Mouse (Mus musculus) limb, embryonic 10.5 days (tissue): ENCODE results near the gene Hes7. TPM values are rescaled to one million over a fixed set of nuclear protein-coding genes. Genes with fewer than 3 reads are reported as not detected.
A peak's percentile ranks its signal among the peaks of the same experiment; 100 is the strongest.

ENCODE experiments used
- DNase-seq: peaks from one replicate; pipeline ENCODE4 v3.0.0-alpha.2; 2017; ENCODE audit warnings: low spot score
- H3K27ac ChIP-seq: fragments of 300-500 bp; sonication (generic); 2 replicates; pipeline ENCODE4 v1.5.1; 2016; ENCODE audit warnings: mild to moderate bottlenecking
- H3K27me3 ChIP-seq: fragments of 300-500 bp; sonication (generic); 2 replicates; pipeline ENCODE4 v1.6.1; 2016; ENCODE audit warnings: low read depth, mild to moderate bottlenecking; ENCODE audit not compliant: poor library complexity, severe bottlenecking
- H3K36me3 ChIP-seq: fragments of 300-500 bp; sonication (generic); 2 replicates; pipeline ENCODE4 v1.6.1; 2016; ENCODE audit warnings: mild to moderate bottlenecking, moderate library complexity
- H3K4me1 ChIP-seq: fragments of 300-500 bp; sonication (generic); 2 replicates; pipeline ENCODE4 v1.6.1; 2016
- H3K4me3 ChIP-seq: fragments of 300-500 bp; sonication (generic); 2 replicates; pipeline ENCODE4 v1.5.1; 2016; ENCODE audit warnings: mild to moderate bottlenecking, moderate library complexity
- H3K9me3 ChIP-seq: fragments of 300-500 bp; sonication (generic); replicated peaks from 2 replicates; pipeline ENCODE4 v1.6.1; 2016; ENCODE audit warnings: mild to moderate bottlenecking
- WGBS: fragments of 180-500 bp; shearing (Covaris S2); methylation state at CpG from one replicate; pipeline ENCODE4 v1.1.7; 2016; 5-methylcytosine and 5-hydroxymethylcytosine counted together
- polyA plus RNA-seq: library from polyadenylated mRNA; unstranded; fragments of >200 nt; fragmentation: Nextera tagmentation; extraction: Ambion mirVana; gene quantifications from 2 replicates; pipeline ENCODE4 v1.2.1, GENCODE M21; 2016

The Hes7 gene
- polyA plus RNA-seq, 1 experiment from 2014 or later = 0.90 TPM

DNA sequence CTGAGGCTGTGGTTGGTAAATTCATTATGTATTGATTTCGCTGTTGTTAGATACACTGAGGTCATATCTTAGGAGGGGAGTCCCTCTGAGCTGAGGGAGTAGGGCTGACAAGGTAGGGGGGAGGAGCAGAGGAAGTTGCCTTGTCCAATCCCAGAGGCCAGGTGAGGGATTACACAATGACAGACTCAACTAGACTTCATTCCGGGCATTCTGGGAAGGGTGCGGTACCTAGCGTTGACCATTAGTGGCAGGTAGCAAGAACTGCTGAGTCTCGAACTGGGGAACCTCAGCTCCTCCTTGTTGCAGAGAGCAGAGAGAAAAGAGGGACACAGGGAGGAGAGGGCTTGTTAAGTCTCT lies 13.3 kb downstream of the Hes7 start:
- DNase-seq = no peak
- 17% methylated on average over 5 of the region's 5 CpGs for WGBS

DNA sequence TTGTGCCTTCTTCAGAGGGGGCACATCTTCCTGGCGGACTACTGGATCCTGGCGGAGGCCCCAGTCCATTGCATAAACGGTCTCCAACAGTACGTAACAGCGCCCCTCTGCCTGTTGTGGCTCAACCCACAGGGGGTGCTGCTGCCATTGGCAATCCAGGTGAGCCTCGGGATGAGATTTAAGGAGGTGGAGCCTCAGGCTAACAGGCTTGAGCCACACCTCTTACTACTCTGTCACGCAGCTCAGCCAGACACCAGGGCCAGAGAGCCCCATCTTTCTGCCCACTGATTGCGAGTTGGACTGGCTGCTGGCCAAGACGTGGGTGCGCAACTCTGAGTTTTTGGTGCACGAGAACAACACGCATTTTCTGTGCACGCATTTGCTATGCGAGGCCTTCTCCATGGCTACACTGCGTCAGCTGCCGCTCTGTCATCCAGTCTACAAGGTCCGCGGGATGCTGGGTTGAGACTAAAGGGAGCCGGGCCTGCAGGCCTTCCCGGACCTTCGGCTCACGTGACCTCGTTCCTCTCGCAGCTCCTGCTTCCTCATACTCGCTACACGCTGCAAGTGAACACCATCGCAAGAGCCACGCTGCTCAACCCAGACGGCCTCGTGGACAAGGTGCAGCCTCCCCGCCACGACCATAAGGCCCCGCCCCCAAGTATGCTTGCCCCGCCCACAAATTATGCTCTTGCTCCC lies 13.9 kb downstream of the Hes7 start:
- 2% methylated on average over 34 of the region's 34 CpGs for WGBS
- peak; percentile 73 for DNase-seq
- Histone ChIP-seq H3K27me3 (peaks cover 24% of the 10 kb centered on the region), H3K36me3 (no peaks in the 10 kb centered on the region), H3K4me1 (peaks cover 14% of the 10 kb centered on the region), H3K4me3 (peak overlapping the region; percentile 59), H3K27ac (peak overlapping the region; percentile 57), H3K9me3 (no peaks in the 10 kb centered on the region)

More for the DNA sequence above, 13.3 kb downstream of the Hes7 start:
- H3K27ac ChIP-seq = 0 out of 2 replicates have a peak overlapping the region, but pooled peaks have one; percentile 57
- peaks cover 24% of the 10 kb centered on the region for H3K27me3 ChIP-seq
- H3K36me3 ChIP-seq = no peaks in the 10 kb centered on the region
- no peaks in the 10 kb centered on the region for H3K9me3 ChIP-seq
- peak overlapping the region; percentile 59 for H3K4me3 ChIP-seq
- peaks cover 14% of the 10 kb centered on the region for H3K4me1 ChIP-seq

DNA sequence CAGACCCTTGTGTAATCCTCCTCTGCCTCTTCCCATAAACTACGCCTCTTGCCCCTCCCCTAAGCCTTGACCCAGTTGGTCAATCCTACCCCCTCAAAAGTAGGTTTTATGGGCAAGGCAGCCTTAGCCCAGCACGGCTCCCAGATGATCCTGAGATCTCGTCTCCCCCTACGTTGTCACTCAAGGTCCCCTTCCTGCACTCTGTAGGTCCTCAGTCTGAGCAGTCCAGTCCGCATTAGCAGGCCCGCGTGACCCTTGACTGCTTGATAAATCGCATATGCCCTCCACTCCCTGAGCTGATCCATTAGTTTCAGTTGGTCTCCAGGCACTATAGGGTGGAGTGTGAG lies 14.4 kb downstream of the Hes7 start:
- DNase-seq = no peak
- H3K4me1 ChIP-seq = peaks cover 14% of the 10 kb centered on the region
- H3K36me3 ChIP-seq = no peaks in the 10 kb centered on the region
- peaks cover 20% of the 10 kb centered on the region for H3K27me3 ChIP-seq
- H3K4me3 ChIP-seq = peak overlapping the region; percentile 59
- 28% methylated on average over 8 of the region's 8 CpGs for WGBS
- no peaks in the 10 kb centered on the region for H3K9me3 ChIP-seq
- peak overlapping the region; percentile 57 for H3K27ac ChIP-seq

DNA sequence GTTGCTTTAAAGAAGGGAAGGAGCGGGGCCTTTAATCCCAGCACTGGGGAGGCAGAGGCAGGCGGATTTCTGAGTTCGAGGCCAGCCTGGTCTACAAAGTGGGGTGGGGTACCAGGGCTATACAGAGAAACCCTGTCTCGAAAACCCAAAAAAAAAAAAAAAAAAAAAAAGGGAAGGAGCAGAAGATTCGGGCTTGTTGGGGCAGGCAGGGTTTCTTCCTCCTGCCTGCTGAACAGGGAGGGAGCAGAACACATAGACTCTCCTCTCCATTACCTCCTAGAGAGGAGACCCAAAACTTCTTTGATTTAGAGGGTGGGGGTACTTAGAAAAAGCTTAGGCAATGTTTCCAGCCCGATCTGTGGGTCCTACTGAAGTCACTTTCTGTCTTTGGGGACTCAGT lies 15.2 kb downstream of the Hes7 start:
- peaks cover 14% of the 10 kb centered on the region for H3K4me1 ChIP-seq
- H3K27ac ChIP-seq = no peak overlapping the region
- no peak overlapping the region for H3K4me3 ChIP-seq
- H3K9me3 ChIP-seq = no peaks in the 10 kb centered on the region
- DNase-seq = no peak
- 92% methylated on average over 6 of the region's 6 CpGs for WGBS
- H3K27me3 ChIP-seq = peaks cover 20% of the 10 kb centered on the region
- H3K36me3 ChIP-seq = no peaks in the 10 kb centered on the region

DNA sequence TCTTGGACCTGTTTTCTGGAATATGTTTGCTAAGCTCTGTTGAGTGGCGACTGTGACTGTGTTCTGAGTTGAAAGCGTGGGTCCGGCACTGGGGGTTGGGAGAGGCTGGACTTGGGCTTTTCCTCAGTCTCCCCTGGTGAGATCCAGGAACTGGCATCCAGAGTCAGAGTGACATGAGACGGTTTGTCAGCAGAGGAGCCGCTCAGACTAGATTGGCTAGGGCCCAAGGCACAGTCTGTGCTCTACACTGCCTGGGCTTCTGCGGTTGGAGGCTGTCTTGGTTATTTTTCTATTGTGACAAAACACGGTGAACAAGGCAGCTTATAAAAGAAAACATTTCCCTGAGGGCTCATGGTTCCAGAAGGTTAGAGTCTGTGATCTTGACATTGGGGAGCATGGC lies 27.3 kb downstream of the Hes7 start:
- no peak overlapping the region for H3K4me3 ChIP-seq
- H3K9me3 ChIP-seq = no peaks in the 10 kb centered on the region
- peaks cover 14% of the 10 kb centered on the region for H3K4me1 ChIP-seq
- no peaks in the 10 kb centered on the region for H3K36me3 ChIP-seq
- H3K27ac ChIP-seq = no peak overlapping the region
- H3K27me3 ChIP-seq = peaks cover 22% of the 10 kb centered on the region; the same call in 1 of the 2 replicates
- 85% methylated on average over 7 of the region's 7 CpGs for WGBS
- no peak for DNase-seq

DNA sequence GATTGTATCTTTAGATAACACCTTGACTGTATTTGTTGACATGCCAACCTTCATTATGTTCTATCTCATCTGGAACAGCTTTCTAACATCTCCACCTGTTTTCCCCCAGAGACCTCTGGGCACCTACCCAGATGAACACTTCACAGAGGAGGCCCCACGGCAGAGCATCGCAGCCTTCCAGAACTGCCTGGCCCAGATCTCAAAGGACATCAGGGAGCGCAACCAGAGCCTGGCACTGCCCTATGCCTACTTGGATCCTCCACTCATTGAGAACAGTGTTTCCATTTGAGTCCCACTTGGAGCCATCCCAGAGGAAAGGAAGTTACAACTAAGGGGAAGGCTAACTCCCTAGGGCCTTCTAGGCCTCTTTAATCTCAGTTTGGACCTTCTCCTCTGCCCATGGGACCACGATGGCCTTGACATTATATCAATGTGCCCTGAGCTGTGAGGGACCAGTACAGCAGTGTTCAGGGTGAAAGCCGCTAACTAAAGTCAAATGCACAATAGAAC lies 28.3 kb downstream of the Hes7 start:
- Histone ChIP-seq H3K27me3 (peaks cover 24% of the 10 kb centered on the region; the same call in 1 of the 2 replicates), H3K4me3 (no peak overlapping the region), H3K4me1 (peaks cover 15% of the 10 kb centered on the region), H3K27ac (no peak overlapping the region), H3K36me3 (no peaks in the 10 kb centered on the region), H3K9me3 (no peaks in the 10 kb centered on the region)
- WGBS = 92% methylated on average over 5 of the region's 5 CpGs
- DNase-seq = no peak

DNA sequence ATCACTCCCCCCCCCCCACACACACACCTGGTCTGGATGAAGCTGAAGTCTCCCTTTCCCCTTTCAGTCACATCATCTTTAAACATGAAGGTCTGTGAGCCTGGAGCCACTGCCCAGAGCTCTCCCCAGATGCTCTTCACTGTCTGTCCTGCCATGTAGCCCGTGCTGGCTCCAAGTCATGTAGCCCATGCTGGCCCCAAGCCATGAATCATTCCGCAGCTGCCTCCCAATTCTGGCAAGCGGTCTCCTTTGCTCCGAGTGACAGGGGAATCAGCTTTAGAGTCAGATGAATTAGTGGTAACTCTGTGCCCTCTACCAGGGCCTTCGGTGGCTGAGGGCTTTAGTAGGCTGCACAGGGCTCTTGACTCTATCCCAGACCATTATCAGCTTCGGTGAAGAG lies 29.5 kb downstream of the Hes7 start:
- no peak for DNase-seq
- H3K27me3 ChIP-seq = peaks cover 34% of the 10 kb centered on the region; the same call in 1 of the 2 replicates
- no peaks in the 10 kb centered on the region for H3K36me3 ChIP-seq
- H3K9me3 ChIP-seq = no peaks in the 10 kb centered on the region
- no peak overlapping the region for H3K4me3 ChIP-seq
- no peak overlapping the region for H3K27ac ChIP-seq
- WGBS = 87% methylated on average over 6 of the region's 6 CpGs
- H3K4me1 ChIP-seq = peaks cover 15% of the 10 kb centered on the region

DNA sequence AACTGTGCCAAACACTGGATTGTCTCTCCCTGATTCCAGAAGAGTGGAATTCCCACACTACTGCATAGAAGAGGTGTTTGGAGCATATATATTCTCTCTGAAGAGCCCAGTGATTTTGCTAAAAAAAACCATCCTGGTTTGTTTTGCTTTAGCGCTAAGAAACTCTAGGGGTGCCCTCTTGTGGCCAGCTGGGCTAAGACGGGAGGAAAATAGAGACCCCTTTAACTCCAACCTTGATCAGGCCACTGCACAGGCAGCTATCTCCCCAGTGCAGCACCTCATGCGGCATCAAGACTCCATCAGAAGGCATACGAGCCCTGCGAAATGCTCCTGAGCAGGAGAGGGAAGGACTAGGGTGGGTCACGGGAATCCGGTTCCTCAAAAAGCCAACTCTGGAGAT lies 30.2 kb downstream of the Hes7 start:
- Histone ChIP-seq H3K27ac (peak overlapping the region; percentile 27; the same call in 1 of the 2 replicates), H3K9me3 (no peaks in the 10 kb centered on the region), H3K4me1 (peaks cover 15% of the 10 kb centered on the region), H3K27me3 (peaks cover 41% of the 10 kb centered on the region; the same call in 1 of the 2 replicates), H3K4me3 (peak overlapping the region; percentile 43), H3K36me3 (no peaks in the 10 kb centered on the region)
- WGBS = 5% methylated on average over 7 of the region's 7 CpGs
- peak; percentile 71 for DNase-seq

DNA sequence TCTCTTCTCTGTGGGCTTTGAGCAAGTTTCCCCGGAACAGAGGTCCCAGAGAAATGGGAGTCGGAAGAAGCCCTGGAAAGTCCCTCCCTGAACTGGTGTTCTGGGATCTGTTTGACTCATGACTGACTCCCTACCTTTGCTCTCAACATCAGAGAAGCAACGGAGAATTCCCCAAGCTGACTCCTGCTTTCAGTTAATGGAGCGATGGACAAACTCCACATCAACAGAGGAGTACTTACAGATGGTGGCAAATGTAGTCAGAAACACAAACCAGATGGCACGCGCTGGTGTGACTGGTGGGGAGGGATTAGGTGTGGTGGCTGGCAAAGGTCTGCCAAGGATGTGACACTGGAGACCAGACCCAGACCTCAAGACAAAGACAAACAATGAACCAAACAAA lies 30.8 kb downstream of the Hes7 start:
- peak; percentile 49 for DNase-seq
- Histone ChIP-seq H3K27me3 (peaks cover 47% of the 10 kb centered on the region), H3K9me3 (no peaks in the 10 kb centered on the region), H3K4me3 (peak overlapping the region; percentile 43), H3K27ac (peak overlapping the region; percentile 27; the same call in 1 of the 2 replicates), H3K36me3 (no peaks in the 10 kb centered on the region), H3K4me1 (peaks cover 15% of the 10 kb centered on the region)
- WGBS = 40% methylated on average over 6 of the region's 6 CpGs

DNA sequence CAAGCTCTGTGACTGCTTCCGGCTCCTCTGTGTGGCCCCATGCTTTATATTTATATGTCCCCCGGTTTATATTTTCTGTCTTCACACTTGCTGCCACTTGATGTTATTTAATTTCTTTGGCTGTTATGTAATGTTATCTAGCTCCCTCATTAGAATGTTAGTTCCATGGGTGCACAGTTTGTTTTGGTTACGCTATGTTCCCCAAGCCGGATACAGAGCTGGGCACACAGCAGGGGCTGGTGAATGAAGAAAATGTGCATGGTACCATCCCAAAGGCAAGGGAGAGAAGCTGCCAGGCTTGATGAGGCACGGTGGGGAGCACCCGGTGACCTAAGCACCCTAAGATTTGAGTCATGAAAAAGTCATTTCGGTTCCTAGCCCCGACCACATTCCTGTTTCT lies 33.6 kb downstream of the Hes7 start:
- Histone ChIP-seq H3K9me3 (no peaks in the 10 kb centered on the region), H3K4me1 (peaks cover 19% of the 10 kb centered on the region), H3K4me3 (no peak overlapping the region), H3K27ac (no peak overlapping the region), H3K36me3 (no peaks in the 10 kb centered on the region), H3K27me3 (peaks cover 71% of the 10 kb centered on the region)
- WGBS = 87% methylated on average over 8 of the region's 8 CpGs
- no peak for DNase-seq

DNA sequence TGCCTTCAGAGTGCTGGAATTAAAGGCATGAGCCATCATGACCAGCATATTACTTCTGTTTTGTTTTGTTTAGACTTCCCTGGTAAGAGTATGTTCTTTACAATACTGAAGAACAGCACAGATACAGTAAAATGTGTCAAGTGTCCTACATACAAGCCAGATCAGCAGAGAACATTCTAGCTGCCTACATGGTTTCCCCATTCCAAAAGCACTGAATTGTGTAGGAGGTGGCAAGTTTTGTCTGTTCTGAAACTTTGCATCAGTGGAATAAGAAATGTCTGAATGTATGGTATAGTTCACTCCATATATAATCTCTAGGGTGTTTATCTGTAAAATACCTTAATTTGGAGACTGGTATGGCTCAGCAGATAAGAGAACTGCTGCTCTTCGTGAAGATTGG lies 35.1 kb downstream of the Hes7 start:
- WGBS = 68% methylated on average over 1 of the region's 1 CpGs
- no peak for DNase-seq
- Histone ChIP-seq H3K4me3 (no peak overlapping the region), H3K4me1 (peaks cover 19% of the 10 kb centered on the region), H3K27ac (no peak overlapping the region), H3K36me3 (no peaks in the 10 kb centered on the region), H3K27me3 (peaks cover 76% of the 10 kb centered on the region), H3K9me3 (no peaks in the 10 kb centered on the region)

DNA sequence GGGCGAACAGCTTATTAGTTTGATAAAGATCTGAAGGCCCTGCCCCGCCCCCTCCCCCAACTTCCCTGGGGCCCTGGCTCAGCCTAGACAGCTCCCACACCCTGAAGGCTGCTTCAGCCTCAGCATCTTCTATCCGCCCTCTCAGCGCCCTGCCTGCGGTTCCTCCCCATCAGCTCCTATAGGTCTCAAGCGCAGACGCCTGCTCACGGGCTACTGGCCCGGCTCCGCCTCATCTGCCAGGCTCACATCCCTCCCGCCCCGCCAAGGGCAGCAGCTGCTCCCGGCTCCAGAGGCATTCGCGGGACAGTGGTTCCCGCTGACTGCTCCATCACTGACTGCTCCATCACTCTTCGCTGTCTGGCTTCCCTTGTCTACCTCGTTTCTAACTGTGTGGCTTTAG lies 36.6 kb downstream of the Hes7 start, which contains the start of gene Alox12b:
TSS of gene Alox12b (plus strand) at position 190 of the 400 bp plus-strand sequence.
- DNase-seq = peak; percentile 57
- Histone ChIP-seq H3K36me3 (no peaks in the 10 kb centered on the region), H3K27me3 (peaks cover 76% of the 10 kb centered on the region), H3K27ac (no peak within 1 kb of the TSS), H3K4me1 (peaks cover 11% of the 10 kb centered on the region), H3K9me3 (no peaks in the 10 kb centered on the region), H3K4me3 (peak within 1 kb of the TSS; percentile 39)
- 2% methylated on average over 18 of the region's 18 CpGs for WGBS

DNA sequence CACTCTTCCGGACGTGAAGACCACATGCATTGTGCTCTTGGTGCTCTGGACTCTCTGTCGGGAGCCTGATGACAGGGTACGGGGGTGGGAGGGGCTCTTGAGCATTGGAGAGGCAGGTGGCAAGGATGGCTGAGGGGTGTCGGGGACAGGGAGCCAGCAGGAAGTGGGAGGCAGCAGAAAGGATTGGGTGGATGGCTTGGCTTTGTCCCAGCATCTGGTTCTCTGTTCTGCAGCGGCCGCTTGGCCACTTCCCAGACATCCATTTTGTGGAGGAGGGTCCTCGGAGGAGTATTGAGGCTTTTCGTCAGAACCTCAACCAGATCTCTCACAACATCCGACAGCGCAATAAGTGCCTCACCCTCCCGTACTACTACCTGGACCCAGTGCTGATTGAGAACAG lies 49.1 kb downstream of the Hes7 start:
- Histone ChIP-seq H3K4me1 (no peaks in the 10 kb centered on the region), H3K4me3 (no peak overlapping the region), H3K36me3 (no peaks in the 10 kb centered on the region), H3K9me3 (no peaks in the 10 kb centered on the region), H3K27ac (no peak overlapping the region), H3K27me3 (peaks cover 23% of the 10 kb centered on the region)
- no peak for DNase-seq
- WGBS = 92% methylated on average over 12 of the region's 12 CpGs
